Mouse (Mus musculus) heart, adult 2 months (tissue): ENCODE results near the gene Nfkb1.

Experiments used
- CTCF ChIP-seq: fragments of 200-600 bp; IDR thresholded peaks from 2 replicates; pipeline ENCODE4 v1.8.1; 2022; ENCODE audit warnings: antibody characterized with exemption, mild to moderate bottlenecking, moderate library complexity
- EP300 ChIP-seq: fragments of 200-500 bp; IDR thresholded peaks from 2 replicates; pipeline ENCODE4 v1.6.1; 2011; ENCODE audit warnings: low read depth, low read length, control low read depth; ENCODE audit not compliant: insufficient read depth
- POLR2A ChIP-seq: fragments of 200-500 bp; IDR thresholded peaks from 2 replicates; pipeline ENCODE4 v1.6.1; 2011; ENCODE audit warnings: mild to moderate bottlenecking, low read depth, low read length, control low read depth; ENCODE audit not compliant: insufficient read depth

GRCm38 (mm10) chr3:135719969-135720368, 28.6 kb upstream of the Nfkb1 start:
- TF ChIP-seq CTCF (no peak), POLR2A (no peak), EP300 (no peak)
